Mouse (Mus musculus) E14TG2a.4 (cell line): ENCODE data around the gene Olfr1440.

Experiments used
- CTCF ChIP-seq: conservative IDR thresholded peaks from 2 replicates; pipeline ENCODE4 v1.5.1; 2014; ENCODE audit warnings: low read length
- POU5F1 ChIP-seq: IDR thresholded peaks from 2 replicates; pipeline ENCODE4 v1.6.1; 2014; ENCODE audit warnings: low read length, borderline replicate concordance

DNA sequence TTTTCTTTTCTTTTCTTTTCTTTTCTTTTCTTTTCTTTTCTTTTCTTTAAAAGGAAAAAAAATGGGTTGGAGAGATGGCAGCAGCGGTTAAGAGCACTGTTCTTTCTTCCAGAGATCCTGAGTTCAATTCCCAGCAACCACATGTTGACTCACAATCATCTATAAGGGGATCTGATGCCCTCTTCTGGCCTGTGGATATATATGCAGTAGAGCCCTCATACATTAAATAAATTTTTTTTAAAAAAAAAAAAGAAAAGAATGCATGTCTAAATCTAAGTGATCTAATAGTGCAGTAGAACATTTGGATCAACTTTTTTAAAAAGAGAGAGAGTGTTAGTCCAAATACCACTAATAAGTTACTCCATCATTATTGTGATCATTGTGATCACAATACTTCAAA is 34.6 kb downstream of the Olfr1440 start:
- TF ChIP-seq CTCF, result peak; percentile 9; the same call in 1 of the 2 replicates
- no peak for TF ChIP-seq POU5F1
